Mouse (Mus musculus): ENCODE data around the gene Atad3a.

The Atad3a gene

DNA sequence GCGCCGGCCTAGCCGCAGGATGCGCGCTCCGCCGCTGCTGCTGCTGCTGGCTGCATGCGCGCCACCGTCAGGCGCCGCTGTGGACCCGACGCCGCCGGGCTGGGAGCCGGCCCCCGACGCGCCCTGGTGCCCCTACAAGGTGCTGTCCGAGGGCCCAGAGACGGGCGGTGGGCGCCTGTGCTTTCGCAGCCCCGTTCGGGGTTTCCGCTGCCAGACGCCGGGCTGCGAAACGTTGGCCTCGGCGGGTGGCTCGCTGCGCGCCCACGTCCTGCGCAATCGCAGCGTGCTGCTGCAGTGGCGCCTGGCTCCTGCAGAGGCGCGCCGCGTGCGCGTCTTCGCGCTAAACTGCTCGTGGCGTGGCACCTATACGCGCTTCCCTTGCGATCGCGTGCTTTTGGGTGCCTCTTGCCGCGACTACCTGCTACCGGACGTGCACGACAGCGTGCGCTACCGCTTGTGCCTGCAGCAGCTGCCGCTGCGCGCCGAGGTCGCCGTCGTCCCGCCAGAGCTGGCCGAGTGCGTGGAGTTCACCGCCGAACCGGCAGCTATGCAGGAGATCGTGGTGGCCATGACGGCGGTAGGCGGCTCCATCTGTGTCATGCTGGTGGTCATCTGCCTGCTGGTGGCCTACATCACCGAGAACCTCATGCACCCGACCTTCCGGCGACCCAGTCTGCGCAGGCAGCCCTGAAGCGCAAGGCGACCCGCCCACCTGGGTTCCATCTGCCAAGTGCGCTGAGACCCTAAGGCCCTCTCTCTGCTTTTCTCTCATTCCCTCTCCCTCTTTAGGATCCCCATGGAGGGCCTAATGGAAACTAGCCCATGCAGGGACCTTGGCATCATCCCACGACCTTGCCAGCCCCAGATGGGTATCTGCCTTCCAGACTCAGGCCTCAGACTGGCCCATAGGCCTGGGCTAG, 66.2 kb downstream of the Atad3a start:
- peak; percentile 92 for DNase-seq (ENCODE audit: low read depth, low spot score)

DNA sequence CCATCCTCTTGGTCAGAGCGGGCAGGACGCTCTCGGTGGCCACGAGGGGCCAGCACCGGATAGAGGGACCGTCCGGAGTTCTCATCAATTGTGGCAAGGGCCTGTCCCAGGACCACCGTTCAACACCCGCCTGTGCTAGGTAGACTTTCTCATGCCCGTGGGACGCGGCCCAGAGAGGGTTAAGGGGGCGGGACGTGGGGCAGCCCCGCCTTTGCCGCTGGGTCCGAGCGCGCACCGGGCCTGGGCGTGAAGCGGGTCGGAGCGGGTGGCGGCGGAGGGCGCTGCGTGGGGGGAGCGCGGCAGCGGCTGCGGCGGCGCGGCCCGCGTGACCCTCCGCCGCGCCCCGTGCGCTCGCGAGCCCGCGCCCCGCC, 66.8 kb downstream of the Atad3a start, which contains the start of gene Fndc10:
Gene Fndc10 (plus strand): TSS at position 232 of the 371 bp plus-strand sequence.
- DNase-seq (ENCODE audit: low read depth, low spot score) = no peak

DNA sequence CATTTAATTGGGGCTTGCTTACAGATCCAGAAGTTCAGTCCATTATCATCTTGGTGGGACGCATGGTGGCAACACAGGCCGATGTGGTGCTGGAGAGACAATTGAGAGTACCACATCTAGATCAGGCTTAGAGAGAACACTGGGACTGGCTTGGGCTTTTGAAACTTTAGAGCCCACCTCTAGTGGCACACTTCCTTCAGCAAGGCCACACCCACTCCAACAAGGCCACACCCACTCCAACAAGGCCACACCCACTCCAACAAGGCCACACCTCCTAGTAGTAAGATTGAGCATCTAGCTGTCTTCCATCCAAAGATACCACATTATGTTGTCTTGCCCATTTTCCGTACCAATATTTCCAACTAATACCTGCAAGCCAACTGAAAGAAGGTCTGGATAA, 68.5 kb downstream of the Atad3a start:
- no peak for DNase-seq (ENCODE audit: low read depth, low spot score)
